Mouse (Mus musculus) stomach, embryonic 16.5 days (tissue): ENCODE results near the gene Ergic1. TPM values are rescaled to one million over a fixed set of nuclear protein-coding genes. Genes with fewer than 3 reads are reported as not detected.

Experiments
- ATAC-seq: fragments of 200-750 bp; cut with Nextera tagmentation; 2 replicates; pipeline ENCODE4 v1.8.0; 2017; ENCODE audit warnings: moderate number of reproducible peaks, moderate TSS enrichment; ENCODE audit not compliant: insufficient read depth, low FRiP score
- H3K27ac ChIP-seq: fragments of 300-500 bp; sonication (generic); 2 replicates; pipeline ENCODE4 v1.5.1; 2014; ENCODE audit warnings: low read length
- H3K27me3 ChIP-seq: fragments of 300-500 bp; sonication (generic); 2 replicates; pipeline ENCODE4 v1.6.1; 2014; ENCODE audit warnings: low read length, control low read depth, mixed read lengths; ENCODE audit not compliant: control insufficient read depth, insufficient read depth
- H3K36me3 ChIP-seq: fragments of 300-500 bp; sonication (generic); 2 replicates; pipeline ENCODE4 v1.6.1; 2014; ENCODE audit warnings: low read length; ENCODE audit not compliant: control insufficient read depth, insufficient read depth
- H3K4me1 ChIP-seq: fragments of 300-500 bp; sonication (generic); 2 replicates; pipeline ENCODE4 v1.6.1; 2014; ENCODE audit warnings: low read length, control low read depth, mixed read lengths; ENCODE audit not compliant: control insufficient read depth, insufficient read depth
- H3K4me2 ChIP-seq: fragments of 300-500 bp; sonication (generic); 2 replicates; pipeline ENCODE4 v1.6.1; 2014; ENCODE audit warnings: low read depth, low read length, mixed read lengths
- H3K4me3 ChIP-seq: fragments of 300-500 bp; sonication (generic); replicated peaks from 2 replicates; pipeline ENCODE4 v1.5.1; 2014; ENCODE audit warnings: mild to moderate bottlenecking, low read length
- H3K9ac ChIP-seq: fragments of 300-500 bp; sonication (generic); 2 replicates; pipeline ENCODE4 v1.6.1; 2014; ENCODE audit warnings: low read length
- H3K9me3 ChIP-seq: fragments of 300-500 bp; sonication (generic); replicated peaks from 2 replicates; pipeline ENCODE4 v1.6.1; 2016; ENCODE audit warnings: low read length, control low read depth; ENCODE audit not compliant: control insufficient read depth
- WGBS: fragments of 180-500 bp; shearing (Covaris S2); extraction: QIAGEN DNeasy Blood & Tissue Kit; methylation state at CpG from one replicate; pipeline ENCODE4 v1.1.7; 2014; 5-methylcytosine and 5-hydroxymethylcytosine counted together
- polyA plus RNA-seq: library from polyadenylated mRNA; unstranded; fragments of >200 nt; fragmentation: Nextera tagmentation; extraction: Ambion mirVana; gene quantifications from 2 replicates; pipeline ENCODE4 v1.2.1, GENCODE M21; 2015

Ergic1 gene
- polyA plus RNA-seq, 1 experiment from 2014 or later = 111 TPM

DNA sequence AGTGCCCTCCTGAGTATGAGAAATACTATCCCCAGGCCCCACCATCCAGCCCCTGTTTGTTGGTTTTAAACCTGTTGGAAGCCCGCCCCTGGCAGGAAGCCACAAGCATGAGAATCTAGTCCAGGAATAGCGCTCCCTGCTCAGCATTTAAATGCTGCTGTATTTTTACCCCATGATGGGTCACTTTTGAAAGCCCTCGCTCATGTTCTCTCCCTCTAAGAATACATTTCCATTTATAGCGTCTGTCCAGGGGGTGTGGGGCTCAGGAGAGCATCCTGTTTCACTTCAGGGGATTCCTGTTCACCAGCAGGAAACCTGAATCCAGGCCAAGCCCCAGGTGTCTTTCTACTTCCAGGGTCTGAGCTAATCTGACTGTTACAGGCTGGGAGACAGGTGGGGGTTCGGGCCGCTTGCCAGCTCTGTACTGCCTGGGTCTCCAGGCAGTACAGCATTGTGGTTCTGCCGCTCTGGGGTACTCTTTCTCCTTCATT lies 34.9 kb downstream of the Ergic1 start:
- H3K36me3 ChIP-seq = no peaks in the 10 kb centered on the region
- no peak overlapping the region for H3K4me3 ChIP-seq
- peak overlapping the region; percentile 41 for H3K9ac ChIP-seq
- H3K4me2 ChIP-seq = 0 out of 2 replicates have a peak overlapping the region, but pooled peaks have one; percentile 6
- peak overlapping the region; percentile 84 for H3K27ac ChIP-seq
- H3K9me3 ChIP-seq = no peaks in the 10 kb centered on the region
- peaks cover 30% of the 10 kb centered on the region for H3K4me1 ChIP-seq
- ATAC-seq = peak; percentile 32; the same call in 1 of the 2 replicates
- no peaks in the 10 kb centered on the region for H3K27me3 ChIP-seq
- 53% methylated on average over 7 of the region's 7 CpGs for WGBS

DNA sequence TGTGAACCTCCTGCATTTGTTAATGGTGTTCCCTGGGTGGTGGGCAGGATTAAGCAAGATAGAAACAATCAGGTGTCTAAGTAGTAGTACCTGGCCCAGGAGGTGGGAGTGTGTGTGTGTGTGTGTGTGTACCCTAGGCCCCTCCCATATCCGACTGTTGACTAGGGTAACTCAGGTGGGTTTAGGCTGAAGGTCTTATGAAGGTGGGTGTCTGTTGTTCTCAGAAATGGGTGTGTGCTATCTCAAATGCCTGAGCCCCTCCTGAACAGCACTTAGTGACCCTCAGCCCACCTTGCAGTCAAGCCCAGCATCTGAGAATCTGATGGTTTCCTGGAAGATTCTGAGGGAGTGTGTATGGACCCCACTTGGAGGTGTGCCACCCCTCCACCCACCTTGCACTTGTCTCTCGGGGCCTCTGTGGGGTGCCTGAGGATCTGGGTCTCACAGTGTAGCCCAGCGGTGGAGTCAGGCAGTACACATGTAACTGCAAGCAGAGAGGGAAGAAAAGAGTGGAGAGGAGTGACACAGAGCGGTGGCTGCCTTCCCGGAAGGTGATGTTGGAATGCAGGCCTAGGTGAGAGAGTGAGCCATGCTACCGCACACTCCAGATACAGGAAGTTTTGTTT lies 35.7 kb downstream of the Ergic1 start:
- WGBS = 62% methylated on average over 6 of the region's 6 CpGs
- no peaks in the 10 kb centered on the region for H3K36me3 ChIP-seq
- peak; percentile 20; the same call in 1 of the 2 replicates for ATAC-seq
- H3K4me1 ChIP-seq = peaks cover 38% of the 10 kb centered on the region
- H3K4me3 ChIP-seq = no peak overlapping the region
- no peak overlapping the region for H3K4me2 ChIP-seq
- H3K27ac ChIP-seq = peak overlapping the region; percentile 84
- no peaks in the 10 kb centered on the region for H3K9me3 ChIP-seq
- H3K9ac ChIP-seq = peak overlapping the region; percentile 41; the same call in 1 of the 2 replicates
- no peaks in the 10 kb centered on the region for H3K27me3 ChIP-seq

DNA sequence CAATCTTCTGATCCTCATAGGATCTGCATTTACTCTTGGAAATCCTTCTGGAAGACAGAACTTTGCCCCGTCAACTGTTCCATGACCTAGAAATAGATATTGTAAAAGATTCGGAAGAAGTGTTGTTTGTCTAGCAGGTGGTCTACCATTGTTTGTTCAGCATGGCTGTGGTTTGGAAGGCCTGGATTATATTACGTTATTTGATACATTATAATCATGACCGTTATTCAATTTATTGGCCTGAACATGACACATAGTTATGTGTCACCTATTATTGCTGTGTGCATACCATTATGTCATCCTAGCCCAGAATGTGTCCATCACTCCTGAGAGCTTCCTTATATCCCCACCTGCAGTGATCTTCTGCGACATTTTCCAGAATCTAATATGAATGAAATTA lies 37.6 kb downstream of the Ergic1 start:
- ATAC-seq = no peak
- no peak overlapping the region for H3K4me3 ChIP-seq
- H3K4me1 ChIP-seq = peaks cover 39% of the 10 kb centered on the region
- H3K27ac ChIP-seq = no peak overlapping the region
- H3K9ac ChIP-seq = no peak overlapping the region
- WGBS = 89% methylated on average over 5 of the region's 5 CpGs
- no peaks in the 10 kb centered on the region for H3K36me3 ChIP-seq
- no peaks in the 10 kb centered on the region for H3K9me3 ChIP-seq
- no peak overlapping the region for H3K4me2 ChIP-seq
- no peaks in the 10 kb centered on the region for H3K27me3 ChIP-seq

DNA sequence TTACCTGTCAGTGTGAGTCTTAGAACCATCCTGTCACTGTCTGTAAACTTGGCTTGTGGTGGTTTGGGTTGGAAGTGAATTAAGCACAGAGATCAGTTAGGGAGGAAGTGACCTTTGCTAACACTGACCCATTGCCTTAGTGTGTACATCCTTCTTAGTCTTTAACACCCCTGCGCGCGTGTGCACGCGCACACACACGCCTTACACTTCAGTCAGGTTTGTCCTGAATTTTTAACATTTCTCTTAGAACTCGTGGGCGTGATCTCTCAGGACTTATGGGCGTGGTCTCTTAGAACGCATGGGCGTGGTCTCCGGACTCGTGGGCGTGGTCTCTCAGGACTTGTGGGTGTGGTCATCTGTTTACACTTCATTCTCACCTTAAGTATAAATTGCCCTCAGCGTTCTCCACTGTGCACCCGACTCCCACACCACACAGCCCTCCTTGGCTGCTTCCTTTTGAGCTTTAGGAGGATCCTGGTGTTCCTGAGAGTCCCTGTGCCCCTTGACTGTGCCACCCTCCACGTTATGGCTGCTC lies 39.7 kb downstream of the Ergic1 start:
- H3K36me3 ChIP-seq = no peaks in the 10 kb centered on the region
- H3K4me3 ChIP-seq = no peak overlapping the region
- H3K9ac ChIP-seq = peak overlapping the region; percentile 28; the same call in 1 of the 2 replicates
- H3K4me1 ChIP-seq = peaks cover 25% of the 10 kb centered on the region
- ATAC-seq = peak; percentile 35
- no peaks in the 10 kb centered on the region for H3K27me3 ChIP-seq
- no peaks in the 10 kb centered on the region for H3K9me3 ChIP-seq
- 55% methylated on average over 17 of the region's 17 CpGs for WGBS
- peak overlapping the region; percentile 43; the same call in 1 of the 2 replicates for H3K27ac ChIP-seq
- no peak overlapping the region for H3K4me2 ChIP-seq

DNA sequence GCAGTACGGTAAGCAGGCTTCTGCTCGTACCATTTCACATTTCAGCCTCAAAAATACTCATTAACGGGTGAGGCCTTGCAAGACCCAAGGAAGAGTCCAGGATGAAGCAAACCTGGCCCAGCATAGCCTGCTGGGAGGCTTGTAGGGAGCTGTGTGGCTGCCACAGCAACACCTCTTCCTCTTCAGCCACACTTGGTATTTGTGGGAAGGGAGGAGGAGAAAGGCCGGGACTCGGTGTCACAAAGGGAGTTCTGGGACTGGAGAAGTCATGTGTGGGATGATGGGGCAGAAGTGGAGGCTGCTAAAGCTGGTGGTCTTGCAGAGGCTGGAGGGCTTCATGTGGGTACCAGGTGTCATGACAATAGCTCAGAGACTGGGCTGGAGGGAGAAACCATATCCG lies 40.2 kb downstream of the Ergic1 start:
- Histone ChIP-seq H3K9ac (peak overlapping the region; percentile 28; the same call in 1 of the 2 replicates), H3K36me3 (no peaks in the 10 kb centered on the region), H3K4me1 (peaks cover 20% of the 10 kb centered on the region), H3K4me3 (no peak overlapping the region), H3K9me3 (no peaks in the 10 kb centered on the region), H3K27me3 (no peaks in the 10 kb centered on the region), H3K27ac (peak overlapping the region; percentile 43; the same call in 1 of the 2 replicates), H3K4me2 (no peak overlapping the region)
- no peak for ATAC-seq
- 65% methylated on average over 6 of the region's 6 CpGs for WGBS

DNA sequence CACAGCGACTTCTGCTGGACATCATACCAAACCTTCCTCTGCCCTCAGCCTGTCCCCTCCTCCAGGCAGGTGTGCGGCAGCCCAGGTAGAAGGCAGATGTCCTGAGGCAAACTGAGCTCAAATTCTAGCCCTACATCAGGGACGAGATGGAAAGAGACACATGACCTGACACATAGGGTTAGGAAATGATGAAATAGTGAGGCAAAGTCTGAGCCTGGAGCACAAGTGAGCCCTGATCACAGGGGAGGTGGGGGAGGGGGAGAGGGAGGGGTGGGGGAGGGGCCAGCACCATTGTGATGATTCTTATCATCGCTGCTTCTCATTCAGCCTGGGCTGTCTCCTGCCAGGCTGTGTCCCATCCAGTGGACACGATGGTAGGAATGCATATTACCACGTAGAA lies 40.6 kb downstream of the Ergic1 start:
- no peak; the same call in 1 of the 2 replicates for ATAC-seq
- Histone ChIP-seq H3K27ac (peak overlapping the region; percentile 43; the same call in 1 of the 2 replicates), H3K4me2 (no peak overlapping the region), H3K9ac (no peak overlapping the region), H3K9me3 (no peaks in the 10 kb centered on the region), H3K4me3 (no peak overlapping the region), H3K27me3 (no peaks in the 10 kb centered on the region), H3K4me1 (peaks cover 16% of the 10 kb centered on the region), H3K36me3 (no peaks in the 10 kb centered on the region)
- 67% methylated on average over 6 of the region's 6 CpGs for WGBS

DNA sequence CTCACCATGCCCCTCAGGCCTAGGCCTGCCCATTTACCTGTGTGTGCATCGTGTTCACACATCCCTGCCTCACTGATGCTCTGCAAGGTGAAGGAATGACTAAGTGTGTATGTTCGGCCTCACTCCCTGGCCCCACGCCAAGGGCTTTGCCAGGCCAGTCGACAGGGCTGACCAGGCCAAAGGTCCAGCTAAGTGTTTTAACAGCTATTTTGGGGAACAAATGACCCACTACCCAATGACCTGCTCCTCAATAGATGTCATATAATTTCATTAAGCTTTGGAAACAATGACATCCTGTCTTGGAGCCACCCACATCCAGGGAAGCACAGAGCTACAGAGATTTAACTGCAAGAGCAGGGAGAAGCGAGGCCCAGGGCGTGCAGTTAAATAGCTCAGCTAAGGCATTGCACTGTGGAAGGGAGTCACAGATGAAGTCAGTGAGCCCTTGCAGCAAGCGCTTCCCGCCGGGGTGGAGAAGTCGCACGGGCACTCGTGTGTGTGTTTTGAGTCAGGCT lies 41.1 kb downstream of the Ergic1 start:
- ATAC-seq = peak; percentile 9; the same call in 1 of the 2 replicates
- Histone ChIP-seq H3K4me2 (no peak overlapping the region), H3K27me3 (no peaks in the 10 kb centered on the region), H3K4me3 (no peak overlapping the region), H3K9ac (peak overlapping the region; percentile 24; the same call in 1 of the 2 replicates), H3K27ac (peak overlapping the region; percentile 30; the same call in 1 of the 2 replicates), H3K9me3 (no peaks in the 10 kb centered on the region), H3K36me3 (no peaks in the 10 kb centered on the region), H3K4me1 (peaks cover 16% of the 10 kb centered on the region)
- 52% methylated on average over 12 of the region's 12 CpGs for WGBS

DNA sequence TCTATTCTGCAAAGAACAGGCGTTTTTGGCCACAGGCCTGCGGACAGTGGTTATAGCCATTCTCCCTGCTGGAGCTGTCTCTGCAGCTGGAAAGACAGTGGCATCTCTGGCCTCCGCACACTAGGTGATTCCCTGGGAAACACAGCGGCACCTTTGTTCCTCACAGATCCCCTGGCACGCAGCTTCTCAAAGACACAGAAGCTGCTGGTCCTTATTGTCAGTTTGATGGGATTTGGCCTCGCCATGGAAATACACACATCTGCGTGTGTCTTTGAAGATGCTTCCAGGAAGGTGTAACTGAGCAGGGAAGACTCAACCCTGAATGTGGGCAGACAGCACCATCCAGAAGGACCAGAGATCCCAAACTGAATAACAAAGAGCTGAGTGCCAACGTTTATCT lies 42.0 kb downstream of the Ergic1 start:
- Histone ChIP-seq H3K27me3 (no peaks in the 10 kb centered on the region), H3K4me1 (peaks cover 16% of the 10 kb centered on the region), H3K27ac (peak overlapping the region; percentile 26; the same call in 1 of the 2 replicates), H3K4me2 (no peak overlapping the region), H3K36me3 (no peaks in the 10 kb centered on the region), H3K4me3 (no peak overlapping the region), H3K9ac (no peak overlapping the region), H3K9me3 (no peaks in the 10 kb centered on the region)
- no peak for ATAC-seq
- WGBS = 81% methylated on average over 8 of the region's 8 CpGs

DNA sequence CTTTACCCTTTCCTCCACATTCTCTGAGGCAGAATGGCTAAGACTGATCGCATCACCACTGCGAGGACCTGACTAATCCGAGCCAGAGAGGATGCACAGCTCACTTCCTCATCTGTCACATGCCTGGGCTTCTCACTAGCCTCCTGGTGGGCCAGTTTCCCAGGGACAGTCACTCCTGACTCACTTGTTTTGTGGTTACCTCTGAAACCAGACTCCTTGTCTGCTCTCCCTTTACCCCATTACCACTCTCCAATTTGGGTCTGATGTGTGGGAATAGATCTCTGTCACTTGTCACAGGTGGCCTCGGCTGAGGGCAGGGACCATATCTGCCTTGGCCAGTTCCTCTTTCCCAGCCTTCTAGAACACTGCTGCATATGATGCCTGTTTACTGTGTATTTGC lies 44.3 kb downstream of the Ergic1 start:
- WGBS = 77% methylated on average over 4 of the region's 4 CpGs

More for the DNA sequence above, 44.3 kb downstream of the Ergic1 start:
- Histone ChIP-seq H3K9me3 (no peaks in the 10 kb centered on the region), H3K9ac (no peak overlapping the region), H3K4me1 (peaks cover 14% of the 10 kb centered on the region), H3K27me3 (no peaks in the 10 kb centered on the region), H3K4me3 (no peak overlapping the region), H3K36me3 (no peaks in the 10 kb centered on the region), H3K4me2 (no peak overlapping the region), H3K27ac (no peak overlapping the region)
- ATAC-seq = no peak
